Mouse (Mus musculus): Measurements from ENCODE around the gene Slc35e3. TPM values are rescaled to one million over a fixed set of nuclear protein-coding genes. Genes with fewer than 3 reads are reported as not detected.

The Slc35e3 gene
- polyA plus RNA-seq, 1 experiment, result 12.8 TPM

DNA sequence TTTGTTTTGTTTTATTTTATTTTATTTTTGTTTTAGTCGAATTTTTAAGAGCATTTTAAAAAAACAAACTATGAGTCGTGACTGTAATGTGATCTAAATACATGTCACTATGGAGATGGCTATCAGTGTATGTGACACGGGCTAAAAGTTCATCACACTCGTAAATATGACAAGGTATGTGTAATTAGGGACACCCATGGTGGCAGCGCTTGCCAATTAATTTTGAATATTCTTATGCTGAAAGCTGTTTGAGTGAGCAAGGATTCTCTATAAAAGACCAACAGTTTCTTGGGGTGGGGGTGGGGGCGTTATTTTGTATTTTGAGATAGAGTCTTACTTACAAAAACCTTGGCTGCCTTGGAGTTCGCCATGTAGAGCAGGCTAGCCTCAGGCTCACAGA, 20.5 kb downstream of the Slc35e3 start:
- Histone ChIP-seq H3K27me3 (ENCODE audit: control insufficient read depth, insufficient read depth, insufficient read length) (no peaks in the 10 kb centered on the region), H3K79me3 (ENCODE audit: low read depth) (no peaks in the 10 kb centered on the region), H3K79me2 (ENCODE audit: control insufficient read depth, insufficient read depth) (no peaks in the 10 kb centered on the region), H3K4me3 (ENCODE audit: insufficient read depth, poor library complexity, severe bottlenecking) (no peak overlapping the region), H3K36me3 (ENCODE audit: control insufficient read depth, insufficient read depth) (no peaks in the 10 kb centered on the region), H3ac (ENCODE audit: control insufficient read depth, insufficient read length, low read depth) (no peak overlapping the region)
- TF ChIP-seq CEBPB (IDR thresholded peaks at IDR 0.05; ENCODE audit: low read depth), result no peak
- TF ChIP-seq MYOD1 (IDR thresholded peaks at IDR 0.05; ENCODE audit: control insufficient read depth, insufficient read length, low read depth), result no peak
- TF ChIP-seq USF1 (IDR thresholded peaks at IDR 0.05; ENCODE audit: low read depth), result no peak
- no peak for TF ChIP-seq FOSL1 (IDR thresholded peaks at IDR 0.05; ENCODE audit: insufficient read depth, low read length, poor library complexity, severe bottlenecking)
- TF ChIP-seq MYOG (IDR thresholded peaks at IDR 0.05; ENCODE audit: control insufficient read depth, extremely low read depth, insufficient read length), result no peak

- Histone ChIP-seq H3ac (ENCODE audit: control insufficient read depth, insufficient read length, low read depth) (no peak overlapping the region), H3K79me2 (ENCODE audit: control insufficient read depth, insufficient read depth) (no peaks in the 10 kb centered on the region), H3K36me3 (ENCODE audit: control insufficient read depth, insufficient read depth) (no peaks in the 10 kb centered on the region), H3K79me3 (ENCODE audit: low read depth) (no peaks in the 10 kb centered on the region), H3K4me3 (ENCODE audit: insufficient read depth, poor library complexity, severe bottlenecking) (no peak overlapping the region), H3K27me3 (ENCODE audit: control insufficient read depth, insufficient read depth, insufficient read length) (no peaks in the 10 kb centered on the region)
- TF ChIP-seq FOSL1 (IDR thresholded peaks at IDR 0.05; ENCODE audit: insufficient read depth, low read length, poor library complexity, severe bottlenecking) (no peak), CTCF (IDR thresholded peaks at IDR 0.05; ENCODE audit: control insufficient read depth, insufficient read depth, insufficient read length) (no peak), MYOD1 (IDR thresholded peaks at IDR 0.05; ENCODE audit: control insufficient read depth, insufficient read length, low read depth) (no peak), MYOG (IDR thresholded peaks at IDR 0.05; ENCODE audit: control insufficient read depth, extremely low read depth, insufficient read length) (no peak), CEBPB (IDR thresholded peaks at IDR 0.05; ENCODE audit: low read depth) (no peak), MAX (IDR thresholded peaks at IDR 0.05) (no peak), USF1 (IDR thresholded peaks at IDR 0.05; ENCODE audit: low read depth) (no peak)
These were observed 21.3 kb downstream of the Slc35e3 start for GRCm38 (mm10) chr10:117724804-117725361.

- no peaks in the 10 kb centered on the region for H3K79me3 ChIP-seq (ENCODE audit: low read depth)
- no peak overlapping the region for H3ac ChIP-seq (ENCODE audit: control insufficient read depth, insufficient read length, low read depth)
- no peak overlapping the region for H3K4me3 ChIP-seq (ENCODE audit: insufficient read depth, poor library complexity, severe bottlenecking)
- H3K36me3 ChIP-seq (ENCODE audit: control insufficient read depth, insufficient read depth), result no peaks in the 10 kb centered on the region
- no peaks in the 10 kb centered on the region for H3K27me3 ChIP-seq (ENCODE audit: control insufficient read depth, insufficient read depth, insufficient read length)
- H3K79me2 ChIP-seq (ENCODE audit: control insufficient read depth, insufficient read depth), result no peaks in the 10 kb centered on the region
- TF ChIP-seq MYOG (IDR thresholded peaks at IDR 0.05; ENCODE audit: control insufficient read depth, extremely low read depth, insufficient read length) (no peak), CTCF (IDR thresholded peaks at IDR 0.05; ENCODE audit: control insufficient read depth, insufficient read depth, insufficient read length) (no peak), CEBPB (IDR thresholded peaks at IDR 0.05; ENCODE audit: low read depth) (no peak), FOSL1 (IDR thresholded peaks at IDR 0.05; ENCODE audit: insufficient read depth, low read length, poor library complexity, severe bottlenecking) (no peak), MAX (IDR thresholded peaks at IDR 0.05) (no peak), USF1 (IDR thresholded peaks at IDR 0.05; ENCODE audit: low read depth) (no peak), MYOD1 (IDR thresholded peaks at IDR 0.05; ENCODE audit: control insufficient read depth, insufficient read length, low read depth) (no peak)
These were observed 21.9 kb downstream of the Slc35e3 start for GRCm38 (mm10) chr10:117724136-117724718.

- no peak overlapping the region for H3ac ChIP-seq (ENCODE audit: control insufficient read depth, insufficient read length, low read depth)
- no peaks in the 10 kb centered on the region for H3K27me3 ChIP-seq (ENCODE audit: control insufficient read depth, insufficient read depth, insufficient read length)
- H3K36me3 ChIP-seq (ENCODE audit: control insufficient read depth, insufficient read depth), result no peaks in the 10 kb centered on the region
- no peak overlapping the region for H3K4me3 ChIP-seq (ENCODE audit: insufficient read depth, poor library complexity, severe bottlenecking)
- TF ChIP-seq CTCF (IDR thresholded peaks at IDR 0.05; ENCODE audit: control insufficient read depth, insufficient read depth, insufficient read length) (no peak), MAX (IDR thresholded peaks at IDR 0.05) (no peak), CEBPB (IDR thresholded peaks at IDR 0.05; ENCODE audit: low read depth) (no peak), MYOD1 (IDR thresholded peaks at IDR 0.05; ENCODE audit: control insufficient read depth, insufficient read length, low read depth) (no peak), MYOG (IDR thresholded peaks at IDR 0.05; ENCODE audit: control insufficient read depth, extremely low read depth, insufficient read length) (no peak), USF1 (IDR thresholded peaks at IDR 0.05; ENCODE audit: low read depth) (no peak), FOSL1 (IDR thresholded peaks at IDR 0.05; ENCODE audit: insufficient read depth, low read length, poor library complexity, severe bottlenecking) (no peak)
- H3K79me2 ChIP-seq (ENCODE audit: control insufficient read depth, insufficient read depth), result no peaks in the 10 kb centered on the region
- no peaks in the 10 kb centered on the region for H3K79me3 ChIP-seq (ENCODE audit: low read depth)
These were observed 27.7 kb downstream of the Slc35e3 start for GRCm38 (mm10) chr10:117718161-117719119.

DNA sequence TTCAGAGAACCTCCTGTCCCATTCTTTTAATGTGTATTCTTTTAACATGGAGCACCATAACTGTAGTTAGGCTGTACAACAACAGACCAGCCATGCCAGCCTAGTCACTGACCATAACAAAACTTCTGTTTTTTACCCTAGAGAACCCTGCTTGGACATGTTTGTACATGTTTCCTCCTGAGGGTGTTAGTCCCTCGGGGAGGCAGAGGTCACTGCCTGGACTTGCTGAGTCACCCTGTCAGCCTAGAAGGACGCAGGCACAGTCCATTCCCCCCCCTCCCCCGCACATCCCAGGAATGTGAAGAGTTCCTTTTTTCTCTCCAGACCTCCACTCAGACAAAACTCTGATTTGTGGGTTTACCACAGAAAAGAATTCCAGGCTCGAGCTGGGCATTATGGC, 28.6 kb downstream of the Slc35e3 start:
- TF ChIP-seq FOSL1 (IDR thresholded peaks at IDR 0.05; ENCODE audit: insufficient read depth, low read length, poor library complexity, severe bottlenecking), result peak; percentile 90
- TF ChIP-seq MYOG (IDR thresholded peaks at IDR 0.05; ENCODE audit: control insufficient read depth, extremely low read depth, insufficient read length), result no peak

More for the DNA sequence above, 28.6 kb downstream of the Slc35e3 start:
- H3K79me3 ChIP-seq (ENCODE audit: low read depth), result no peaks in the 10 kb centered on the region
- no peak overlapping the region for H3K4me3 ChIP-seq (ENCODE audit: insufficient read depth, poor library complexity, severe bottlenecking)
- no peaks in the 10 kb centered on the region for H3K27me3 ChIP-seq (ENCODE audit: control insufficient read depth, insufficient read depth, insufficient read length)
- H3ac ChIP-seq (ENCODE audit: control insufficient read depth, insufficient read length, low read depth), result no peak overlapping the region
- no peaks in the 10 kb centered on the region for H3K36me3 ChIP-seq (ENCODE audit: control insufficient read depth, insufficient read depth)
- H3K79me2 ChIP-seq (ENCODE audit: control insufficient read depth, insufficient read depth), result no peaks in the 10 kb centered on the region
